Mouse (Mus musculus) heart, embryonic 16.5 days (tissue): Measurements from ENCODE around the gene Kcnb1. TPM values are rescaled to one million over a fixed set of nuclear protein-coding genes. Genes with fewer than 3 reads are reported as not detected.
A peak's percentile ranks its signal among the peaks of the same experiment; 100 is the strongest.

ENCODE experiments used
- ATAC-seq: fragments of 200-750 bp; cut with Nextera tagmentation; replicated peaks from 2 replicates; pipeline ENCODE4 v1.8.0; 2017; ENCODE audit warnings: moderate number of reproducible peaks; ENCODE audit not compliant: insufficient read depth, low FRiP score; ENCODE audit errors: extremely low read depth
- H3K27ac ChIP-seq: fragments of 300-500 bp; sonication (generic); 2 replicates; pipeline ENCODE4 v1.5.1; 2014; ENCODE audit warnings: mild to moderate bottlenecking, low read length, control low read depth, moderate library complexity
- H3K27me3 ChIP-seq: fragments of 300-500 bp; sonication (generic); 2 replicates; pipeline ENCODE4 v1.6.1; 2014; ENCODE audit warnings: low read length, mixed read lengths; ENCODE audit not compliant: control insufficient read depth, insufficient read depth
- H3K36me3 ChIP-seq: fragments of 300-500 bp; sonication (generic); 2 replicates; pipeline ENCODE4 v1.6.1; 2014; ENCODE audit not compliant: control insufficient read depth, insufficient read depth
- H3K4me1 ChIP-seq: fragments of 300-500 bp; sonication (generic); 2 replicates; pipeline ENCODE4 v1.6.1; 2014; ENCODE audit warnings: low read length, mixed read lengths; ENCODE audit not compliant: control insufficient read depth, insufficient read depth
- H3K4me2 ChIP-seq: fragments of 300-500 bp; sonication (generic); 2 replicates; pipeline ENCODE4 v1.6.1; 2014; ENCODE audit warnings: low read depth, mild to moderate bottlenecking, control low read depth, low read length
- H3K4me3 ChIP-seq: fragments of 300-500 bp; sonication (generic); 2 replicates; pipeline ENCODE4 v1.5.1; 2014; ENCODE audit warnings: mild to moderate bottlenecking, control low read depth, low read length
- H3K9ac ChIP-seq: fragments of 300-500 bp; sonication (generic); 2 replicates; pipeline ENCODE4 v1.6.1; 2014; ENCODE audit warnings: low read length, control low read depth
- H3K9me3 ChIP-seq: fragments of 300-500 bp; sonication (generic); replicated peaks from 2 replicates; pipeline ENCODE4 v1.6.1; 2016; ENCODE audit warnings: low read length; ENCODE audit not compliant: control insufficient read depth
- WGBS: fragments of 180-500 bp; shearing (Covaris S2); extraction: QIAGEN DNeasy Blood & Tissue Kit; methylation state at CpG from one replicate; pipeline ENCODE4 v1.1.7; 2014; 5-methylcytosine and 5-hydroxymethylcytosine counted together
- polyA plus RNA-seq: library from polyadenylated mRNA; unstranded; fragments of >200 nt; fragmentation: Nextera tagmentation; extraction: Ambion mirVana; gene quantifications from 2 replicates; pipeline ENCODE4 v1.2.1, GENCODE M21; 2015

Kcnb1 gene
- polyA plus RNA-seq, 1 experiment from 2014 or later, result 0.43 TPM

GRCm38 (mm10) chr2:167078486-167078885 lies 111.5 kb downstream of the Kcnb1 start:
- 35% methylated on average over 7 of the region's 7 CpGs for WGBS
- H3K27me3 ChIP-seq, result no peaks in the 10 kb centered on the region
- no peak overlapping the region for H3K4me2 ChIP-seq
- no peak for ATAC-seq
- no peak overlapping the region for H3K27ac ChIP-seq
- no peak overlapping the region for H3K4me3 ChIP-seq
- no peak overlapping the region for H3K9ac ChIP-seq
- H3K36me3 ChIP-seq, result no peaks in the 10 kb centered on the region
- H3K4me1 ChIP-seq, result peaks cover 19% of the 10 kb centered on the region
- H3K9me3 ChIP-seq, result no peaks in the 10 kb centered on the region

GRCm38 (mm10) chr2:167077199-167077962 lies 112.6 kb downstream of the Kcnb1 start:
- peaks cover 20% of the 10 kb centered on the region for H3K4me1 ChIP-seq
- H3K27me3 ChIP-seq, result no peaks in the 10 kb centered on the region
- no peak for ATAC-seq
- no peak overlapping the region for H3K27ac ChIP-seq
- H3K4me2 ChIP-seq, result no peak overlapping the region
- H3K9ac ChIP-seq, result no peak overlapping the region
- no peaks in the 10 kb centered on the region for H3K36me3 ChIP-seq
- no peaks in the 10 kb centered on the region for H3K9me3 ChIP-seq
- 76% methylated on average over 11 of the region's 11 CpGs for WGBS
- no peak overlapping the region for H3K4me3 ChIP-seq

GRCm38 (mm10) chr2:167076759-167077158 lies 113.2 kb downstream of the Kcnb1 start:
- ATAC-seq, result no peak
- Histone ChIP-seq H3K27me3 (no peaks in the 10 kb centered on the region), H3K27ac (no peak overlapping the region), H3K9ac (no peak overlapping the region), H3K4me3 (no peak overlapping the region), H3K4me2 (no peak overlapping the region), H3K36me3 (no peaks in the 10 kb centered on the region), H3K4me1 (peaks cover 22% of the 10 kb centered on the region), H3K9me3 (no peaks in the 10 kb centered on the region)
- WGBS, result 76% methylated on average over 2 of the region's 2 CpGs

- 85% methylated on average over 4 of the region's 4 CpGs for WGBS
- Histone ChIP-seq H3K4me2 (no peak overlapping the region), H3K9me3 (no peaks in the 10 kb centered on the region), H3K36me3 (no peaks in the 10 kb centered on the region), H3K27me3 (no peaks in the 10 kb centered on the region), H3K4me1 (peaks cover 18% of the 10 kb centered on the region), H3K9ac (no peak overlapping the region), H3K27ac (no peak overlapping the region), H3K4me3 (no peak overlapping the region)
- ATAC-seq, result no peak
These were observed 113.6 kb downstream of the Kcnb1 start for GRCm38 (mm10) chr2:167076352-167076751.

GRCm38 (mm10) chr2:167074587-167074986 lies 115.4 kb downstream of the Kcnb1 start:
- 86% methylated on average over 5 of the region's 5 CpGs for WGBS
- H3K4me3 ChIP-seq, result no peak overlapping the region
- peaks cover 13% of the 10 kb centered on the region for H3K4me1 ChIP-seq
- no peak for ATAC-seq
- no peaks in the 10 kb centered on the region for H3K27me3 ChIP-seq
- no peak overlapping the region for H3K27ac ChIP-seq
- H3K9ac ChIP-seq, result no peak overlapping the region
- H3K36me3 ChIP-seq, result no peaks in the 10 kb centered on the region
- no peak overlapping the region for H3K4me2 ChIP-seq
- no peaks in the 10 kb centered on the region for H3K9me3 ChIP-seq

- Histone ChIP-seq H3K4me2 (peak overlapping the region; percentile 72), H3K9ac (peak overlapping the region; percentile 64), H3K4me3 (peak overlapping the region; percentile 53), H3K4me1 (0 out of 2 replicates have a peak, but pooled peaks cover 5% of the 10 kb centered on the region), H3K9me3 (no peaks in the 10 kb centered on the region), H3K36me3 (no peaks in the 10 kb centered on the region), H3K27ac (no peak overlapping the region), H3K27me3 (no peaks in the 10 kb centered on the region)
- ATAC-seq, result peak; percentile 90
- WGBS, result 8% methylated on average over 22 of the region's 22 CpGs
These were observed 118.0 kb downstream of the Kcnb1 start for GRCm38 (mm10) chr2:167071641-167072601.

- Histone ChIP-seq H3K9ac (peak overlapping the region; percentile 63), H3K9me3 (no peaks in the 10 kb centered on the region), H3K4me1 (0 out of 2 replicates have a peak, but pooled peaks cover 5% of the 10 kb centered on the region), H3K4me2 (peak overlapping the region; percentile 72), H3K36me3 (peaks cover 3% of the 10 kb centered on the region; the same call in 1 of the 2 replicates), H3K27ac (no peak overlapping the region), H3K4me3 (peak overlapping the region; percentile 53), H3K27me3 (no peaks in the 10 kb centered on the region)
- WGBS, result 18% methylated on average over 12 of the region's 12 CpGs
- no peak for ATAC-seq
These were observed 118.7 kb downstream of the Kcnb1 start for GRCm38 (mm10) chr2:167071266-167071640.

- no peaks in the 10 kb centered on the region for H3K27me3 ChIP-seq
- H3K4me3 ChIP-seq, result no peak overlapping the region
- H3K9ac ChIP-seq, result no peak overlapping the region
- no peaks in the 10 kb centered on the region for H3K9me3 ChIP-seq
- no peak for ATAC-seq
- 41% methylated on average over 6 of the region's 6 CpGs for WGBS
- H3K36me3 ChIP-seq, result peaks cover 12% of the 10 kb centered on the region
- no peak overlapping the region for H3K4me2 ChIP-seq
- no peak overlapping the region for H3K27ac ChIP-seq
- H3K4me1 ChIP-seq, result peaks cover 8% of the 10 kb centered on the region; the same call in 1 of the 2 replicates
These were observed 119.6 kb downstream of the Kcnb1 start for GRCm38 (mm10) chr2:167070341-167070740.

GRCm38 (mm10) chr2:167067575-167067974 lies 122.4 kb downstream of the Kcnb1 start:
- no peaks in the 10 kb centered on the region for H3K27me3 ChIP-seq
- H3K4me1 ChIP-seq, result peaks cover 17% of the 10 kb centered on the region
- no peak for ATAC-seq
- H3K27ac ChIP-seq, result no peak overlapping the region
- WGBS, result 44% methylated on average over 6 of the region's 6 CpGs
- peaks cover 19% of the 10 kb centered on the region for H3K36me3 ChIP-seq
- H3K9me3 ChIP-seq, result no peaks in the 10 kb centered on the region
- H3K9ac ChIP-seq, result no peak overlapping the region
- no peak overlapping the region for H3K4me2 ChIP-seq
- H3K4me3 ChIP-seq, result no peak overlapping the region
